Comparison of ENCODE assay signal across 19 mouse cellular contexts in the genomic region with DNA sequence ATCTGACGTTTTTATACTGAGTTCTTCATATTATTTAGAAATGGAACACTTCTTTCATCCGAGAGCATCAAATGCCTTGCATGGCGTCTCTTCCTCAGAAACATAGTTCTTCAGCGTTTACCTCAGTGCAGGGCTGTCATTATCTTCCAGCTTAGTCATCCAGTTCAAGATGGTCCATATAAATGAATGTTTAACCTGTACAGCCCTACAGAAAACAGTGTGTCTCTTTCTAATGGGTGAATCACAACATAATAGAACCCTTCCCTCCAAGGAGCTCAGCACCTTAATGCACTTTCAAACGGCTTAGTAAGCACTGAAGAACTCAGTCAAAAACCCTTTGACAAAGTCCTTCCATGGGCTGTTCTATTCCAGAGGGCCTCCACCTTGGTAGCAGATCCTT. TPM values are rescaled to one million over a fixed set of nuclear protein-coding genes. Genes with fewer than 3 reads are reported as not detected.
DNase-seq lines count a peak whose midpoint lies in the region; ATAC-seq and TF ChIP-seq lines count a peak whose summit lies in the region.
"Had no signal": no experiment of that assay in that cellular context is flagged by ENCODE, and none has a peak within 500 bp of the region (broad histone marks: within the 10 kb centered on the region; RNA-seq: fewer than 3 reads in every experiment).

No protein-coding gene starts in this region.

- no peak for TF ChIP-seq CTCF in kidney, adult 2 months (conservative IDR thresholded peaks at IDR 0.05; ENCODE audit: insufficient read depth, insufficient read length, low read depth, low read length)
- no peak for TF ChIP-seq CTCF in Patski (IDR thresholded peaks at IDR 0.05)
- TF ChIP-seq CTCF in intestine, postnatal 0 days (IDR thresholded peaks at IDR 0.05; ENCODE audit: low read depth): no peak

- ATAC-seq in liver, embryonic 12.5 days: no peak
- ATAC-seq in liver, embryonic 11.5 days (replicated peaks; ENCODE audit: low FRiP score): no peak
- ATAC-seq in Patski: peak; percentile 35
- ATAC-seq in intestine, postnatal 0 days: 0 out of 2 replicates have a peak, but pooled peaks have one; percentile 41
- no peak for ATAC-seq in activated CD4-positive, CD25-positive, alpha-beta regulatory T cell, adult 4 months
- ATAC-seq: forebrain, embryonic 15.5 days had no signal

- in situ Hi-C loops in Patski (cut with MboI; ENCODE audit: low pct_unique_long_range_greater_than_20kb): no loop called here

- H3K27me3 ChIP-seq in kidney, adult 2 months (replicated peaks; ENCODE audit: control insufficient read depth, insufficient read depth, low read length): no peaks in the 10 kb centered on the region
- no peaks in the 10 kb centered on the region for H3K27me3 ChIP-seq in liver, embryonic 12.5 days (replicated peaks)
- H3K27me3 ChIP-seq in liver, embryonic 11.5 days (replicated peaks; ENCODE audit: control insufficient read depth, insufficient read depth, low read length): no peaks in the 10 kb centered on the region
- no peaks in the 10 kb centered on the region for H3K27me3 ChIP-seq in Patski
- H3K27me3 ChIP-seq in intestine, postnatal 0 days (replicated peaks; ENCODE audit: control insufficient read depth, insufficient read depth, low read length): no peaks in the 10 kb centered on the region
- H3K27me3 ChIP-seq: embryonic facial prominence, embryonic 12.5 days; forebrain, embryonic 15.5 days had no signal

- CTCF ChIA-PET in Patski (lab: Charles Lee): no interaction called here

- POLR2A ChIA-PET in Patski (lab: Charles Lee): no interaction called here

- no peak overlapping the region for H3K4me2 ChIP-seq in liver, embryonic 12.5 days
- no peak overlapping the region for H3K4me2 ChIP-seq in liver, embryonic 11.5 days
- H3K4me2 ChIP-seq in intestine, postnatal 0 days (replicated peaks; ENCODE audit: low read depth): no peak overlapping the region
- H3K4me2 ChIP-seq: embryonic facial prominence, embryonic 12.5 days; forebrain, embryonic 15.5 days; hindbrain, embryonic 14.5 days had no signal

- TF ChIP-seq POLR2A in kidney, adult 2 months (IDR thresholded peaks at IDR 0.05; ENCODE audit: low read depth, low read length): no peak

- no peak overlapping the region for H3K9ac ChIP-seq in liver, embryonic 12.5 days
- no peak overlapping the region for H3K9ac ChIP-seq in liver, embryonic 11.5 days (ENCODE audit: low read depth, low read length)
- H3K9ac ChIP-seq in intestine, postnatal 0 days (ENCODE audit: low read depth, low read length): no peak overlapping the region
- H3K9ac ChIP-seq: embryonic facial prominence, embryonic 12.5 days; forebrain, embryonic 15.5 days; hindbrain, embryonic 14.5 days had no signal

- peaks cover 16% of the 10 kb centered on the region for H3K4me1 ChIP-seq in kidney, adult 2 months (ENCODE audit: control insufficient read depth, insufficient read depth, low read length)
- peaks cover 39% of the 10 kb centered on the region for H3K4me1 ChIP-seq in liver, embryonic 12.5 days
- H3K4me1 ChIP-seq in liver, embryonic 11.5 days (replicated peaks; ENCODE audit: control insufficient read depth, insufficient read depth, low read length): no peaks in the 10 kb centered on the region; the same call in 1 of the 2 replicates
- H3K4me1 ChIP-seq in intestine, postnatal 0 days (replicated peaks; ENCODE audit: control insufficient read depth, insufficient read depth, low read length): no peaks in the 10 kb centered on the region
- H3K4me1 ChIP-seq: embryonic facial prominence, embryonic 12.5 days; forebrain, embryonic 15.5 days; hindbrain, embryonic 10.5 days had no signal

- 63% methylated on average over 5 of the region's 5 CpGs for WGBS in kidney, adult 2 months
- 77% methylated on average over 5 of the region's 5 CpGs for WGBS in liver, embryonic 12.5 days (ENCODE audit: insufficient replicate concordance)
- WGBS in liver, embryonic 11.5 days: 82% methylated on average over 5 of the region's 5 CpGs
- WGBS in intestine, postnatal 0 days: 56% methylated on average over 5 of the region's 5 CpGs

- peak overlapping the region; percentile 89 for H3K27ac ChIP-seq in kidney, adult 2 months (ENCODE audit: insufficient read depth, low read depth, low read length)
- H3K27ac ChIP-seq in liver, embryonic 12.5 days: peak overlapping the region; percentile 34; the same call in 1 of the 2 replicates
- no peak overlapping the region for H3K27ac ChIP-seq in liver, embryonic 11.5 days (ENCODE audit: low read depth, low read length)
- peak overlapping the region; percentile 37; the same call in 1 of the 2 replicates for H3K27ac ChIP-seq in intestine, postnatal 0 days (ENCODE audit: low read depth, low read length)
- H3K27ac ChIP-seq: embryonic facial prominence, embryonic 12.5 days; forebrain, embryonic 15.5 days; hindbrain, embryonic 10.5 days; hindbrain, embryonic 14.5 days had no signal

- H3K36me3 ChIP-seq in kidney, adult 2 months (ENCODE audit: control insufficient read depth, insufficient read depth, low read length): no peaks in the 10 kb centered on the region
- H3K36me3 ChIP-seq in liver, embryonic 12.5 days: no peaks in the 10 kb centered on the region
- H3K36me3 ChIP-seq in liver, embryonic 11.5 days (ENCODE audit: control insufficient read depth, insufficient read depth, low read length): no peaks in the 10 kb centered on the region
- H3K36me3 ChIP-seq in intestine, postnatal 0 days (ENCODE audit: control insufficient read depth, insufficient read depth): no peaks in the 10 kb centered on the region
- H3K36me3 ChIP-seq: embryonic facial prominence, embryonic 12.5 days; forebrain, embryonic 15.5 days; hindbrain, embryonic 10.5 days had no signal

- H3K9me3 ChIP-seq in liver, embryonic 12.5 days (replicated peaks): no peaks in the 10 kb centered on the region
- no peaks in the 10 kb centered on the region for H3K9me3 ChIP-seq in liver, embryonic 11.5 days (ENCODE audit: control insufficient read depth, low read length)
- H3K9me3 ChIP-seq in intestine, postnatal 0 days (ENCODE audit: control insufficient read depth): no peaks in the 10 kb centered on the region
- H3K9me3 ChIP-seq: embryonic facial prominence, embryonic 12.5 days; forebrain, embryonic 15.5 days; hindbrain, embryonic 10.5 days had no signal

- no peak for DNase-seq in kidney, adult 2 months
- DNase-seq in kidney, postnatal 14 days: no peak
- no peak for DNase-seq in liver, embryonic 11.5 days (ENCODE audit: low spot score)
- DNase-seq in Patski (ENCODE audit: low read depth, low spot score): no peak
- DNase-seq in Muller cell, postnatal 12 days (ENCODE audit: inconsistent ontology term): no peak
- DNase-seq: adrenal gland, postnatal 10 days; cerebellum, adult 11 months; cerebellum, adult 8-10 months; cerebellum, postnatal 14 days; gastrocnemius, postnatal 36 days; heart, adult 11 months; heart, postnatal 14 days had no signal

- no peak overlapping the region for H3K4me3 ChIP-seq in kidney, adult 2 months (ENCODE audit: insufficient read depth, low read depth, low read length)
- H3K4me3 ChIP-seq in liver, embryonic 12.5 days: no peak overlapping the region
- H3K4me3 ChIP-seq in liver, embryonic 11.5 days (ENCODE audit: low read depth, low read length): no peak overlapping the region
- H3K4me3 ChIP-seq in intestine, postnatal 0 days (ENCODE audit: low read depth, low read length): no peak overlapping the region
- H3K4me3 ChIP-seq: embryonic facial prominence, embryonic 12.5 days; forebrain, embryonic 15.5 days; hindbrain, embryonic 10.5 days had no signal

RNA-seq across cellular contexts. Expression of a gene that starts 49.8 kb away (rescaled TPM):
- 12.3 and 13.3 TPM in 2 replicates for polyA plus RNA-seq in kidney, adult 2 months (2012; rRNA removed)
- 46.9 and 48.9 TPM in 2 replicates for polyA plus RNA-seq in liver, embryonic 12.5 days (2016; fragmentation: Nextera tagmentation; extraction: Ambion mirVana)
- polyA plus RNA-seq in liver, embryonic 11.5 days (2014; fragmentation: Nextera tagmentation; extraction: Ambion mirVana): 67.4 and 71.9 TPM in 2 replicates
- polyA plus RNA-seq in Patski (2021): 39.2 TPM
- 179 and 193 TPM in 2 replicates for polyA plus RNA-seq in intestine, postnatal 0 days (2015; fragmentation: Nextera tagmentation; extraction: Ambion mirVana)
- polyA plus RNA-seq in activated CD4-positive, CD25-positive, alpha-beta regulatory T cell, adult 4 months (2017; shearing (Covaris generic)): 100 to 1,000 TPM in 1 of 2 experiments, 10 to 100 TPM in 1; 95.0 to 130 TPM

Comparison
In these comparisons a context has a peak if more than half of its experiments do, and no peak if none do; other contexts are left out.
1. ATAC-seq: peak in Patski (single experiment) and intestine, postnatal 0 days (single experiment); none in liver, embryonic 12.5 days (single experiment), liver, embryonic 11.5 days (single experiment) and activated CD4-positive, CD25-positive, alpha-beta regulatory T cell, adult 4 months (single experiment).